Mouse (Mus musculus): Measurements from ENCODE around the gene Tmem51. TPM values are rescaled to one million over a fixed set of nuclear protein-coding genes. Genes with fewer than 3 reads are reported as not detected.
A peak's percentile ranks its signal among the peaks of the same experiment; 100 is the strongest.

Tmem51 gene
- polyA plus RNA-seq, 1 experiment: 26.2 TPM

- WGBS: 87% methylated on average over 4 of the region's 4 CpGs
- no peak overlapping the region for H3K27ac ChIP-seq (ENCODE audit: insufficient read depth, low read length)
- no peak for DNase-seq
- no peaks in the 10 kb centered on the region for H3K4me1 ChIP-seq (ENCODE audit: control insufficient read depth, insufficient read depth, low read length)
- H3K4me3 ChIP-seq (replicated peaks; ENCODE audit: insufficient read depth, low read depth, low read length): no peak overlapping the region
- no peaks in the 10 kb centered on the region for H3K27me3 ChIP-seq (ENCODE audit: control insufficient read depth, insufficient read depth, low read length)
- TF ChIP-seq POLR2A (IDR thresholded peaks at IDR 0.05; ENCODE audit: borderline replicate concordance, insufficient read depth, low read length): no peak
- no peak for TF ChIP-seq CTCF (IDR thresholded peaks at IDR 0.05; ENCODE audit: borderline replicate concordance, insufficient read depth, low read depth, low read length)
These were observed 60.9 kb downstream of the Tmem51 start for GRCm38 (mm10) chr4:142023166-142023565.

DNA sequence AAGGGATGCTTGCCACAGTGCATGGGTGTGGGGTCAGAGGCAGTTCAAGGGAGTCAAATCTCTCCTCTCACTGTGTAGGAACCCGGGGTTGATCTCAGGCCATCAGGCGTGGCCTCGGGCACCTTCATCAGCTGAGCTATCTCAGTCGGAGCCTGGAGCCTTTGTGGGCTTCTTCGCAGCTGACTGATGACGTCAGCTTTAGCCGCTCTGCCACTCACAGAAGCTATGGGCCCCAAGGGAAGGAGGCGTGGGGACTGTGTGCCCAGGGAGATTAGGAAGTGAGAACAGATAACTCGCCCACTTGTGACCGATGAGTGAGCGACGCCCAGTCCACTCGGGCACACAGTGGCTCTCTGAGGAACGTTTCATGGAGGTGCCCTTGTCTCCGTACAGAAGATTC is 66.4 kb downstream of the Tmem51 start:
- TF ChIP-seq CTCF (IDR thresholded peaks at IDR 0.05; ENCODE audit: borderline replicate concordance, insufficient read depth, low read depth, low read length) (no peak), POLR2A (IDR thresholded peaks at IDR 0.05; ENCODE audit: borderline replicate concordance, insufficient read depth, low read length) (no peak)
- Histone ChIP-seq H3K27me3 (ENCODE audit: control insufficient read depth, insufficient read depth, low read length) (no peaks in the 10 kb centered on the region), H3K4me1 (ENCODE audit: control insufficient read depth, insufficient read depth, low read length) (peaks cover 4% of the 10 kb centered on the region), H3K4me3 (replicated peaks; ENCODE audit: insufficient read depth, low read depth, low read length) (no peak overlapping the region), H3K27ac (ENCODE audit: insufficient read depth, low read length) (no peak overlapping the region)
- 74% methylated on average over 15 of the region's 15 CpGs for WGBS
- no peak for DNase-seq

GRCm38 (mm10) chr4:142014659-142015608 is 69.2 kb downstream of the Tmem51 start, which contains the start of gene Fhad1:
Gene Fhad1 (minus strand): TSS chr4:142015082.
- peaks cover 4% of the 10 kb centered on the region for H3K4me1 ChIP-seq (ENCODE audit: control insufficient read depth, insufficient read depth, low read length)
- DNase-seq: peak; percentile 82 to 84
- no peak within 1 kb of the TSS for H3K27ac ChIP-seq (ENCODE audit: insufficient read depth, low read length)
- peak within 1 kb of the TSS; percentile 35 for H3K4me3 ChIP-seq (replicated peaks; ENCODE audit: insufficient read depth, low read depth, low read length)
- WGBS: 5% methylated on average over 44 of the region's 46 CpGs
- no peaks in the 10 kb centered on the region for H3K27me3 ChIP-seq (ENCODE audit: control insufficient read depth, insufficient read depth, low read length)
- TF ChIP-seq CTCF (IDR thresholded peaks at IDR 0.05; ENCODE audit: borderline replicate concordance, insufficient read depth, low read depth, low read length) (no peak), POLR2A (IDR thresholded peaks at IDR 0.05; ENCODE audit: borderline replicate concordance, insufficient read depth, low read length) (no peak)

- H3K4me3 ChIP-seq (replicated peaks; ENCODE audit: insufficient read depth, low read depth, low read length): no peak overlapping the region
- peaks cover 4% of the 10 kb centered on the region for H3K4me1 ChIP-seq (ENCODE audit: control insufficient read depth, insufficient read depth, low read length)
- WGBS: 70% methylated on average over 13 of the region's 13 CpGs
- no peak for DNase-seq
- no peaks in the 10 kb centered on the region for H3K27me3 ChIP-seq (ENCODE audit: control insufficient read depth, insufficient read depth, low read length)
- TF ChIP-seq POLR2A (IDR thresholded peaks at IDR 0.05; ENCODE audit: borderline replicate concordance, insufficient read depth, low read length): no peak
- no peak overlapping the region for H3K27ac ChIP-seq (ENCODE audit: insufficient read depth, low read length)
These were observed 72.9 kb downstream of the Tmem51 start for GRCm38 (mm10) chr4:142011236-142011635.

DNA sequence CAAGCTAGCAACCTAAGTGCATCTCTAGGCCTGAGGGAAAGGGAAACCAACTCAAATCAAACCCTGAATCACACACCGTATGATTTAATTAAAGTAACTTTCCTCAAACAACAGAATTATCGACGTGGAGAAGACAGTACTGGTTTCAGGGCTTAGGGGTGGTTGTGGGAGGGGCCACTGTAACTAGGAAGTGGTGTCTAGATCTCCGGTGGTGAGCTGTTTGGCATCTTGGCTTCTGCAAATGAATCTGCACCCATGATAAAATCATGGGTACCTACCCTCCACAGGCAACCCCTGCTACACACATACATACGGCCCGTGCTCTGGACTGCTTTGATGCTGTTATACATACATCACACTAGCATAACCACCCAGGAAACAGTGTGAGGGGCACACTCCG is 73.7 kb downstream of the Tmem51 start:
- TF ChIP-seq POLR2A (IDR thresholded peaks at IDR 0.05; ENCODE audit: borderline replicate concordance, insufficient read depth, low read length) (no peak), CTCF (IDR thresholded peaks at IDR 0.05; ENCODE audit: borderline replicate concordance, insufficient read depth, low read depth, low read length) (no peak)
- DNase-seq: no peak
- Histone ChIP-seq H3K4me3 (replicated peaks; ENCODE audit: insufficient read depth, low read depth, low read length) (no peak overlapping the region), H3K27me3 (ENCODE audit: control insufficient read depth, insufficient read depth, low read length) (no peaks in the 10 kb centered on the region), H3K27ac (ENCODE audit: insufficient read depth, low read length) (no peak overlapping the region), H3K4me1 (ENCODE audit: control insufficient read depth, insufficient read depth, low read length) (peaks cover 3% of the 10 kb centered on the region)
- WGBS: 84% methylated on average over 7 of the region's 7 CpGs

- Histone ChIP-seq H3K27ac (ENCODE audit: insufficient read depth, low read length) (no peak overlapping the region), H3K4me1 (ENCODE audit: control insufficient read depth, insufficient read depth, low read length) (no peaks in the 10 kb centered on the region; the same call in 1 of the 2 replicates), H3K27me3 (ENCODE audit: control insufficient read depth, insufficient read depth, low read length) (no peaks in the 10 kb centered on the region), H3K4me3 (replicated peaks; ENCODE audit: insufficient read depth, low read depth, low read length) (no peak overlapping the region)
- WGBS: 90% methylated on average over 11 of the region's 11 CpGs
- no peak for DNase-seq
- no peak for TF ChIP-seq POLR2A (IDR thresholded peaks at IDR 0.05; ENCODE audit: borderline replicate concordance, insufficient read depth, low read length)
- no peak for TF ChIP-seq CTCF (IDR thresholded peaks at IDR 0.05; ENCODE audit: borderline replicate concordance, insufficient read depth, low read depth, low read length)
These were observed 75.9 kb downstream of the Tmem51 start for GRCm38 (mm10) chr4:142008206-142008605.

DNA sequence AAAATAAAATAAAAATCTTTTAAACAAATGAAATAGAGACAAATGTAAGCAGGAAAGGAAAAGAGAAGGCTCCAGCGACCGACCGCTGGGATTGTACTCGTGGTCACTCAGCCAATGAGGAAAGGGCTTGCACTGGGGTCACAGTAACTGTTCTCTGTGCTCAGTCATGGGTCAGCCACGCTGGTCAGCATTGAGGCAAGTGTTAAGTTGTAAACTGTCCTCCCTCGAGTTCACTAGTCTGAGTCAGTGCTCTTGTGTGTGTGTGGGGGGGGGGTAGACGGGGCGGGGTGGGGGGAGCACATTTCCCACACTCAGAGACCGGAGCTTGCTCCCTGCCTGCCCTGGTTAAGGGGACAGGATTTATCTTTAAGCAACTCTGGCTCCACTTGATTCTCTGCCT is 83.5 kb downstream of the Tmem51 start:
- 65% methylated on average over 9 of the region's 9 CpGs for WGBS
- TF ChIP-seq CTCF (IDR thresholded peaks at IDR 0.05; ENCODE audit: borderline replicate concordance, insufficient read depth, low read depth, low read length) (no peak), POLR2A (IDR thresholded peaks at IDR 0.05; ENCODE audit: borderline replicate concordance, insufficient read depth, low read length) (no peak)
- no peak overlapping the region for H3K4me3 ChIP-seq (replicated peaks; ENCODE audit: insufficient read depth, low read depth, low read length)

DNA sequence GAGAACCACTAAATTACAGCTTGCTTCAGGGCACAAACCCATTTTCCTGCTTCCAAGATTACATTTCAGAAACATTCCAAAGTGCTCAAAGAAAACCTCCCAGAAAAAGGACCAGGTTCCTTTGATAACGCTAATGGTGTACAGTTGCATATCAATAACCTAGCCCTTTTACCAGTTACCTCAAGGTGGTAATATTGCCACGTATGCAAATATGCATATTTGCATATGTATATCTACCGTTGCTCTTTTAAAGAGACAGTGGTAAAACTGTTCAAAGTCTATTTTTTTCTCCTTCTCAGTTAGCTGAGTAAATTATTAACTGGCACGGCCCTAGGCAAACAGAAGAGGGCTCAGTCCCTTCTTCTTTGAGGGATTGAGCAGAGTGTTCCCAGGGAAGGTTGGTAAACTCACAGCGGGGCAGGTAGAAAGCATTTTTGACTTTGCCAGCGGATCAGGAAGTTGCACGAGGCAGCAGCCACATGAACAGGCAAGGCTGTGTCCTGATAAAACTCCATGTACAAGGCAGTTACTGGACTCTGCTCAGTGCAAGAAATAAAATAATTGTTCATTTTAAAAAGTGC is 84.5 kb downstream of the Tmem51 start:
- H3K27me3 ChIP-seq (ENCODE audit: control insufficient read depth, insufficient read depth, low read length): no peaks in the 10 kb centered on the region
- no peak for TF ChIP-seq CTCF (IDR thresholded peaks at IDR 0.05; ENCODE audit: borderline replicate concordance, insufficient read depth, low read depth, low read length)
- no peak for TF ChIP-seq POLR2A (IDR thresholded peaks at IDR 0.05; ENCODE audit: borderline replicate concordance, insufficient read depth, low read length)
- H3K4me1 ChIP-seq (ENCODE audit: control insufficient read depth, insufficient read depth, low read length): no peaks in the 10 kb centered on the region
- DNase-seq: no peak
- WGBS: 68% methylated on average over 7 of the region's 7 CpGs
- H3K27ac ChIP-seq (ENCODE audit: insufficient read depth, low read length): no peak overlapping the region
- no peak overlapping the region for H3K4me3 ChIP-seq (replicated peaks; ENCODE audit: insufficient read depth, low read depth, low read length)

More for the DNA sequence above, 83.5 kb downstream of the Tmem51 start:
- no peak overlapping the region for H3K27ac ChIP-seq (ENCODE audit: insufficient read depth, low read length)
- DNase-seq: no peak
- H3K4me1 ChIP-seq (ENCODE audit: control insufficient read depth, insufficient read depth, low read length): no peaks in the 10 kb centered on the region; the same call in 1 of the 2 replicates
- no peaks in the 10 kb centered on the region for H3K27me3 ChIP-seq (ENCODE audit: control insufficient read depth, insufficient read depth, low read length)
